Mouse (Mus musculus): Measurements from ENCODE around the gene Abcb11. TPM values are rescaled to one million over a fixed set of nuclear protein-coding genes. Genes with fewer than 3 reads are reported as not detected.

The Abcb11 gene
- total RNA-seq (2023) = not detected

DNA sequence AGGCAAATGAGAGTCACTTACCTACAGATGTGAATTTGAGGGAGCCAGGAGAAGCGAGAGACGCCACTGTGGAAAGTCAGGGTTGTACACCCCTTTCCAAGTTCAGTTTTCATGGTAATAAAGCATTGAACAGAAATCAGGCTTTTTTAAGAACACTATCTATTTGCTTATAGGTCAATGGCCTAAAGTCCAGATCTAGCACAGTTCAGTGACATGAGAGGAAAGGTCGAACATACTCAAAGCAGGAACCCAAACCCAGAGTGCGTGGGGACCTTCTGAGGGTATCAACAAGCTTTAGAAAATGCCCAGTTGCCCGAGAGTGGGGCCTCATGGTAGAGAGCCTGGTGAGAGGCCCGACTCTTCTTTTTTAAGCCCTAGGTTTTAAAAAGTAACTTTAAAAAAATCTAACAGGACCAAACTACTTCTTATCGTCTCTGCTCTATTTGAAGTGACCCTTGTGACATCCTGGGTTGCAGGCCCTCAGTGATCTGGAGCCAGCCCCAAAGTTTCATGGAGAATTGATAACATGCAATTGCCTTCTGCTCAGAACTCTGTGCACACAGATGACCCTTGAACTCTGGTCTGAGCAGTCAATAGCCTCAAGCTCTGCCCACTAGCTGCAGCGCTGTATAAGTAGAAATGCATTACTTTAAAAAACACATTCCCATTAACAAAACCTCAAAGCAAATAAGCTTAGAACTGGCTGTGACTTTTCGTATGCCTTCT, at the start of gene Abcb11:
Gene Abcb11, minus strand, starts transcription at position 121 of the 726 bp plus-strand sequence.

DNA sequence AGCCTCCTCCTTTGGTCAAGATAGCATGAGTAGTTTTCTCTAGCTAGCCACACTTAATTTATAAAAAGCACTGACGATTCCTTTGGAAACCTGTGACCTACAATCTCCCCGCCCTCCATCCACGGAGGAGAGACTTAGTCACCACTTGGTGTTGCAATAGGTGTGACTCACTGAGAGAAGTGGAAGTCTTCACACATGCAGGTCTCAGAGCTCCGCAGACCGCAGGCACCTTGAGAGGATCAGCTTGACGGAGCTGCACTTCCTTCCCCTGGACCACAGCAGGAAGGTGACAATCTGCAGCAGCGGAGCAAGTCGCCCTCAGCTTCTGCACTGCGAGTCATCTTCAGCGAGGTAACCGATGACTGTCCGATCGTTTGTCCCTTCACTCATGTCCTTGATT, 37.9 kb upstream of the Abcb11 start, which contains the start of gene Dhrs9:
Gene Dhrs9, plus strand, starts transcription at position 165 of the 400 bp plus-strand sequence.

DNA sequence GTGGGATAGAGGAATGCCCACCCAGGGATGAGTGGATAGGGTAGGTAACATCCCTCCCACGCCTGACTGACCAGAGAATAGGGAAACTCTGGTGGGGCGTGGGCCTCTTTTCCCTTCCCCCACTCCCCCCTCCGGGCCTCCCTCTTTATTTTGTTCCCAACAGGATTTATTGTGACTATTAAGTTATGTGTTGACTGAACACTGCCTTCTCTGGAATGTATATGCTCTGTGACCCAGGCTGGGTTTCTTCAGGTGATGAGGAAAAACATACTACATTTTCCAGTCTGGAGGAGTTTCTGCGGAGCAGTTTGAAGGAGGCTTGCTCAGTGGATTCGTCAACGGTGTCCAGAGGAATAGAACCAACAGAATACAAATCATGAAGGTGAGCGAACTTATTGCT, 131.6 kb downstream of the Abcb11 start, which contains the start of gene G6pc2:
Gene G6pc2, plus strand, starts transcription at position 301 of the 400 bp plus-strand sequence.

DNA sequence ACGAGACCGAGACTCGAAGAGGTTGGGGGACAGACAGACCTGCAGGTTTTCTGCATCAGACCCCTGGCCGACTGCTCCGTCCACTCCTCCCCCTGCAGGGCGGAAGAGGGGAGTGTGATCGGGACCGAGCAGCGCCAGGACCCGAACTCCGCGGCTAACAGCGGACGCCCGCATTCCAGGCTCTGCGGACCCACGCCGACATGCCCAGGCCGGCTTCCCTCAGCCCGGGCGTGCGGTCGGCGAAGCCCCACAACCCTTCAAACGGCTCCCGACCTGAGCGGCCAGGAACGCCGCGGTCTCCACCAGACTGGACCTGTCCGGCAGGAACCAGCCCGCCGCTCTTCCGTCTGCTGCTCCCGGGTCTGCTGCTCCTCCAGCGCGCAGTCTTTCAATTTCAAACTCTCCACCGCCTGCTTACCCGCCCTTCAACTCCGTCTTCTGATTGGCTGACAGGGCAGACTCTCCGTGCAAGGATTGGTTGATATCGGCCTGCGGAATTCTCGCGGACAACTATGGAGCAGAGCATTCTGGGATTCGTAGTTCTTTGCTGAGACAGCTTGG, 136.5 kb downstream of the Abcb11 start, which contains the start of gene Spc25:
Gene Spc25, minus strand, starts transcription at position 404 of the 561 bp plus-strand sequence.

Other genes starting within 250 kb of the Abcb11 start
- not detected for gene Nostrin, start 206.8 kb downstream of the Abcb11 start, total RNA-seq (2023)
- gene Spc25, start 136.4 kb downstream of the Abcb11 start, total RNA-seq (2023) = 1 to 10 TPM; 5.0 to 8.5 TPM
- not detected for gene G6pc2, start 131.5 kb downstream of the Abcb11 start, total RNA-seq (2023)
- gene Dhrs9, start 37.8 kb upstream of the Abcb11 start, total RNA-seq (2023) = not detected
- gene Lrp2, start 243.4 kb upstream of the Abcb11 start, total RNA-seq (2023) = not detected

Measured in B cell, adult 67 days (primary cell).